Mouse (Mus musculus): Measurements from ENCODE around the gene Npr3.

- TF ChIP-seq CTCF (IDR thresholded peaks at IDR 0.05; ENCODE audit: borderline replicate concordance, extremely low read depth, insufficient read depth, insufficient read length): no peak
- TF ChIP-seq POLR2A (IDR thresholded peaks at IDR 0.05; ENCODE audit: borderline replicate concordance, extremely low read depth, insufficient read depth, insufficient read length, poor library complexity, severe bottlenecking): no peak
These were observed 45.1 kb upstream of the Npr3 start for GRCm38 (mm10) chr15:11952159-11952558.

All from brain, embryonic 14.5 days (tissue).